Mouse (Mus musculus) layer of hippocampus, adult 9-10 months (tissue): ENCODE results near the gene Acyp2.
"Not testable (repeated sequence)": the region's sequence is repeated elsewhere in the genome, so short reads cannot be mapped to it uniquely, and the experiment has no call there.

Source experiments
- DNase-seq: peaks from one replicate; pipeline ENCODE4 v3.0.0; 2022; ENCODE audit warnings: low spot score

The Acyp2 gene

DNA sequence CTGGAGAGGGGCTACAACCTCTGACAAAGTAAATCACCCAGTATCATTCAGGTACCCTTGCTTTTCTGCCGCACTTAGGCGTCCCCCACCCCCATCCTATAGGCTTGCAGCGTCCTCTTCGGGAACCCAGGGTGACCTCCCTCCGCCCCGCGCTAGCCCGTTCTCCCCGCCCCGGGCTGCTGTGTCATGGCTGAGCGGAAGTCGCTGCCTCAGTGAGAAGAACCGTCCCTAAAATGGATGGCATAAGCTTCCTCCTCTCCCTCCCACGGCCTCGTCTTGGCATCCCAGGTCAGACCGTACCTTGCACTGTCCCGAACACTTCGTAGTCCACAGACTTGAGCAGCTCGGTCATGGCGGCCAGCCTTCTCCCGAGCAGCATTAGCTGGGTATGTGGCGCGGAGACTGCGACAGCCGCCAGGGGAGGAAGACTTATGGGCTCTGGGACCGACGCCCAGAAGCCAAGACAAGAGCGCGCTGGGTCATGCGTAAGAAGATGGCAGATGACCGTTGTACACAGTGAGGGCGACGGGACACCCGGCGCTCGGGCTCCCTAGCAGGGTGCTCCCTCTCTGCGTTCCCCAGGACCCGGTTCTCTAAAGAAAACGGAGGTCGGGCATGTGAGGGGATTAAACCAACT lies at the start of gene Acyp2:
Acyp2 (minus strand) TSS at position 587 of the 637 bp plus-strand sequence.
- DNase-seq: peak; percentile 78

DNA sequence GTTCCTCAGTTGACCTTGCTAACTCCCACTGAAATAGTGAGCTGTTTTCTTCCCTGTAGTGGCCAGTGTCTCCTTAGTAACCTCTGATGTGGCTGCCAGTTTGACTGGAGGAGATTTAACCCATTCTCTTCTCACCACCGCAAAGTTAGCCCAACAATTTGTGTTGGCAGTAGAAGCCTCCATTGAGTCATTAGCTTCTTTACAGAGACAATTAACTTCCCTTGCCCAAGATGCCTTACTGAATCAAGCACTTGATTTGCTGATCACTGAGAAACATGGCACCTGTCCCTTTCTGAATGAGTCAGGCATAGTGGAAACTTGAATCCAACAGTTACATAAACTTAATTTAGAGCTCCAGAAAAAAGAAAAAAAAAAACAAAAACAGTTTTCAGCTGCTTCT lies 40.0 kb upstream of the Acyp2 start:
- DNase-seq: no peak

DNA sequence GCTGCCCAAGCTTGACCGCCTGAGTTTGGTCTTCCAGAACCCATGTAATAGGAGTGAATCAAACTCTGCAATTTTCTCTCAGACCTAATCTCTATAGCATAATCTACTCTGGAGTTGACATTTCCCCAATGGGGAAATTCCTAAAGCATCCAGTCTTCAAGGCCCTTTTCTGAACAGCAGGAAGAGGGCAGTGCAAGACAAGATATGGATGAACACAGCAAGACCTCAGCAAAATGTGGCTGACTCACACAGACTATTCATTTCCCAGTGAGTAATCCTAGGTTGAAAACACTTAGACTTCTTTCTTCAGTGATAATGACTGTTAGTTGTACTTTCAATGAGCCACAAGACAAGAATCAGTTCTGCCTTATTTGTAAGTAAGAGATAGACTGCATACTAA lies 26.7 kb upstream of the Acyp2 start:
- peak; percentile 57 for DNase-seq

DNA sequence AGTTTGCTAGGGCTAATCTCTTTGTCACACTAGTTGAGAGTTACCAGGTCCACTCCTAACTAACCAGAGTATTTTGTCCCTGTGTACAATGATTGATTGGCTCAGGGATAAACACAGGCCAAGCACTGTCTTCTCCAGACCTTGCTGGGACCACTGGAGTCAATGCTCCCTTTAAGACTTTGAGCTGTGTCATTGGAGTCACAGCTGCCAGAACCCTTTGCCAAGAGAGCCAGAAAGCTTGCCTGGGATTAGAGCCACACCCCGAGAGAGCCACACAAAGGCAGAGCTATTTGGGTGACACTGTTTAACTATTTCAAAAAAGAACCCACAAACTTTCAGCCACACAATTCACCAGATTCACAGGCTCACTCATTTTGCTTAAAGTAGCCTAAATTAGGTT lies 23.3 kb upstream of the Acyp2 start:
- no peak for DNase-seq

DNA sequence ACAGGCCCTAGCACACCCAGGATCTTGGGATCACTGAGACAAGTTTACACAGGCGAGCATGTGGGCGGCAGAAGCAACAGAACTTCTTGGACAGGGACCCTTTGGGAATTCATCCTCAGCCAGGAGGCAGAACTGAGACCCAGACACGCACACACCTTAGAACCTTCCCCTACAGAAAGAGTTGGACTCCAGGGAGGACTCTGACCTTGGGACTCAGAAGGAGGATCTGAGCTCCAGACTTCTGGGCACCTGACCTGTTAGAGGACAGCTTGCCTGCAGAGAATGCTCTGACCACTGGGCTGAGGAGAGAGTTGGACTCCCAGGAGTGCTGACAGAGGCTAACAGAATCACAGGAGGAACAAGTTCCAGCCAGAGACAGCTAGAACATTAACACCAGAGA lies 13.6 kb upstream of the Acyp2 start:
- DNase-seq: no peak

DNA sequence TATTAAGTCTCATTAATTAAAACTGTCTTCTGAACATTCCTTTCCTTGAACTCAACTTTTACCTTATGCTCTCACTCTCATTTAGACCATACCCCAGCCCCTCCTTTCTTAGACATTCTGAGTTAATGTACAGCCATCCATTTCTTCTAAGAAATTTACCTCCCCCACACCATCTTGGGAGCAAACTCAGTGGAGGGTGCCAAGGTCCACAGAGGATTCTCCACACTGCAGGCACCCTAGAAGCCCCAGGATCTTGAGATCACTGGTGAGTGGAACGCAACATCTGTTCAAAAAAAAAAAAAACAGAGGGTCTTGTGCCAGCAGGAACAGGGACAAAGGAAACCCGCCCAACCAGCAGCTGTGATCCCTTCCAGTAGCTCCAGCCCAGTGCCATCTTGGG lies 13.2 kb upstream of the Acyp2 start:
- no peak for DNase-seq

DNA sequence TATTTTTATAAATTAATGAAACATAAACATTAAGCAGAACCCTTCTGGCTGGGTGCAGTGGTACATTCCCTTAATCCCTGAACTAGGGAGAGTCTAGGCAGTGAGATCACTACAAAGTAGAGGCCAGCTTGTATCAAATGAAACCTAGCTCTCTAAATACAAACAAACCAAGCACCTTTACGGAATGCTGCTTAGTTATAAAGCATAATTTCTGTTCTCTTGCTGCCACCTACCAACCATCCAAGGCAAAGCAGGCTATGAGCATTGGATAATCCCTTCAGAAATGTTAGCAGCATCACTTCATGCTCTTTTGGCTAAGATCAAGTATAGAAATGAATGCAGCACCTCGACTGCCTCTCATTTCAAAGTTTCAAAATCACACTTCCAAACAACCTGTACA lies 7.7 kb upstream of the Acyp2 start:
- DNase-seq: peak; percentile 45

DNA sequence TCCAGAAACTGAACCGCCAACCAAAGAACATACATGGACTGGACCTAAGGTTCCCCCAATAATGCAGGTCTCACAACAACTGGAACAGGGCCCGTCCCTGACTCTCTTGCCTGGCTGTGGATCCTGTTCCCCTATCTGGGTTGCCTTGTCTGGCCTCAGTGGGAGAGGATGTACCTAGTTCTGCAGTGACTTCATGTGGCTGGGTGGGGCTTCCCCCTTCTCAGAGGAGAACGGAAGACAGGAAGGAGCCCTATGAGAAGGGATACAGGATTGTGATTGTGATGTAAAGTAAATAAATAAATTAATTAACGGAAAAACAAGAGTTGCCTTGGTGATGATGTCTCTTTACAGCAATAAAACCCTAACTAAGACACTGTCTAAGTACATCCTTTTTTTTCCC lies 6.7 kb upstream of the Acyp2 start:
- DNase-seq: no peak

DNA sequence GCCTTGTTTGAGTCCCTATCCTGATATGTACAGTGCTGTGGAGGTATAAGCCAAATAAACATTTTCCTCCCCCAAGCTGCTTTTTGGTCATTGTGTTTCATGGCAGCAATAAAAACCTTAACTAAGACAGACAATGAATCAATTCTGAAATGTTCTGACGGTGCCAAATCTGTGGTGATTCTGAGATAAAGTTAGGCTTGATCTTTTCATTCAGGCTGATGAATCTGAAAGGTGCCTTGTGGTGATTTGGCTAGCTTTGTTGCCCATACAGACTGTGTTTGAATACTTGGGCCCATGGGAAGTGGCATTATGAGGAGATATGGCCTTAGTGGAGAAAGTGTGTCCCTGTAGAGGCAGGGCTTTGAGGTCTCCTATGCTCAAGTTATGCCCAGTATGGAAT lies 1.0 kb upstream of the Acyp2 start:
- DNase-seq: no peak

DNA sequence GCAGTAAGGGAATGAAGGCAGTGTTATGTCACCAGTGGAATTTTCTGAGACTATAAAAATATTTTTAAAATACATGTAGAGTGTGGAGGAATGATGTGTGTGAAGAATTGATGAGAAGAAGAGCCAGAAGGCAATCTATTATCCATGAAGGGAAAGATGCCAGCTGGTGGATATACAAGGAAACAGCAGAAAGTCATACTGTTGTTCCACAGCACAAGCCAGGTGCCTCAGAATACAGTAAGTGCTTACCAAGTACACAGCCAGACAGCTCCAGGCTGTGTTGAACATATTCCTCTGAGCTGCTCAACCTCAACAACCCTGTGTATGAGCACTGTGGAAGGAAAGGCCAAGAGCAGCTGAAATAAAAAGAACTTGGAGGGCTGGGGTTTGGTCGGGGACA lies 13.7 kb downstream of the Acyp2 start:
- DNase-seq: no peak

DNA sequence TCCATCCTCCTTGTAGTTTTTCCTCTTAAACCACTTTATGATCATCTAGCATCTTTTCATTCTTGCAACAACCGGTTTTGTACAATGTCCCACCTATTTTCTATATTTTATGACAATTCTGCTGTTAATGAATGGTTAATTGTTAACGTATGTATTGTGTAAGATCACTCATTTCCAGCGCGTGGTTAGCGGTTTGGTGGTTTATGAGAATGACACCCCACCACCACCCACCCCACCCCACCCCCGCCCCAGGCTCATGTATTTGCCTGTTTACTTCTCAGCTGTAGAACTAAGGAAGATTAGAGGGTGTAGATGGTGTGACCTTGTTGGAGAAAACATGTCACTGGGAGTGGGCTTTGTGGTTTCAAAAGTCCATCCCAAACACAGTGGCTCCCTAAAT lies 18.9 kb downstream of the Acyp2 start:
- no peak for DNase-seq

DNA sequence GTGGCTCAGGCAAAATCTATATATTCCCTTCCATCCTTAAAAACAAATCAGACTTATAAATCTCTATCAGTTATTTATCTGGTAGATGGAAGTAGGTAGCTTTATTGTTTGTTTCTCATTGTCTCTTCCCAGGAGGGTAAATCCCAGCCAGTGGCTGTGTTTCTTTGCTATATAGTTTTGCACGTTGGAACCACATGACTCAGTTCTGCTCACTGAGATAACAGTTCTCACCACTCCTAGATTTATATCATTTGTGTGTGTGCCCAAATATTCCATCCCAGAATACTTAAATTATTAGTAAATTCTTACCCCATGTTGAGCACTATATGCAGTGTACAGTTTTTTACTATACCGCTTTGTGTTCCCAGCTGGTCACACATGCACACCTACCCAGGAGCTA lies 26.2 kb downstream of the Acyp2 start:
- DNase-seq: no peak

DNA sequence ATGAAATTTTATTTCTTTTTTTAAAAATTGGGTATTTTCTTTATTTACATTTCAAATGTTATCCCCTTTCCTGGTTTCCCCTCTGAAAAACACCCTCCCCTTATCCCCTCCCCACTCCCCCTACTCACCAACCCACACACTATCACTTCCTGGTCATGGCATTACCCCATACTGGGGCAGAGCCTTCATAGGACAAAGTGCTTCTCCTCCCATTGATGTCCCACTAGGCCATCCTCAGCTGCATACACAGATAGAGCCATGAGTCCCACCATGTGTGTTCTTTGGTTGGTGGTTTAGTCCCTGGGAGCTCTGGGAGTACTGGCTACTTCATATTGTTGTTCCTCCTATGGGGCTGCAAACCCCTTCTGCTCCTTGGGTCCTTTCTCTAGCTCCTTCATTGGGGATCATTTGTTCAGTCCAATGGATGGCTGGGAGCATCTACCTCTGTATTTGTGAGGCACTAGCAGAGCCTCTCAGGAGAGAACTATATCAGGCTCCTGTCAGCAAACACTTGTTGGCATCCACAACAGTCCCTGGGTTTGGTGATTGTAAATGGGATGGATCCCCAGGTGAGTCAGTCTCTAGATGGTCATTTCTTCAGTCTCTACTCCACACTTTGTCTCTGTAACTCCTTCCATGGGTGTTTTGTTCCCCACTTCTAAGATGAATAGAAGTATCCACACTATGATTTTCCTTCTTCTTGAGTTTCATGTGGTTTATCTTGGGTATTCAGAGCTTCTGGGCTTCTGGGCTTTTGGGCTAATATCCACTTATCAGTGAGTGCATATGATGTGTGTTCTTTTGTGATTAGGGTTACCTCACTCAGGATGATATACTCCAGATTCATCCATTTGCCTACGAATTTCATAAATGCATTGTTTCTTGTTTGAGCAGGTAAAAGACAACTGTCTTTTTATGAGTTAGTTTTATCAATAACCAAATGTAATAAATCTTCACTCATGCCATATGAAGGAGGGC lies 27.7 kb downstream of the Acyp2 start:
- DNase-seq: not testable (repeated sequence)

DNA sequence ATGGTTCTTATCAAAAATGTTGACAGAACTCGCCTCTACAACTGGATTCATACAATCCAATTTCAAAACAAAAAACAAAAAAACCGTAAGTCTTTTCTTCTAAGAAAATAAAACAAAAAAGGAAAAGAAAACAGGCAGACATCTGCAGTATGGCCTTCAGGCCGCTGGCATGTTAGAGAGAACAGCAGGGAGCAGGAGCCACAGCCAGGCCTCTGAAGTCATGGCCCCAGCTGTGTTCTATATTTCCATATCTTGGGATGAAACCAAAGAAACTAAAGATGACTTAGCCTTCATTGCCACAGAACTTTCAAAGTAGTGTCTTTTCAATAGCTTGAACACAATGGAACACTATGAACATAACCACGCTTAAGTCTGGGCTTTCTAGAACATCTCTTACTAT lies 31.2 kb downstream of the Acyp2 start:
- DNase-seq: no peak

DNA sequence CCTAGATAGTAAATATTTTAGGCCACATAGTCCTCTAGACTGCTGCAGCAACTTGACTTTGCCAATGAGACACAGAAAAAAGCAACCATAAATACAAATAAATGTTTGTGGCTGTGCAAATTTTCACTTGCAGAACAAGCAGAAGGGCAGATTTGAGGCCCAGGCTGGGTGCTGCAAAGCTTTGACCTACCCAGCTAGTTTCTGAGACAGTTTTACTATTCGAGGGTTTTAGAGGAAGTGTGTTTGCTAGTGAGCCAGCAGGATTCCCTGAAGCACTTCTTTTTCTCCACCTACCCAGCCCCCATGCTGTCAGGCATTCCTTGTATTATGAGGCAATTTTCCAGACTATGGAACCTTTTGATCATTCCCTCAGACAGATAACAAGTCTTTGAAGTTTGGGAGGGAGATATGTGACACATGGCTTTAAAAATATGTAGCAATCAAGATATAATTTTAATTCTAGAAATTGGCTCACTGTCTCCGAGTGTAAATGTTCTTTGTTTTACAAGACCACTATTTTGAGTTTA lies 31.8 kb downstream of the Acyp2 start:
- DNase-seq: no peak

DNA sequence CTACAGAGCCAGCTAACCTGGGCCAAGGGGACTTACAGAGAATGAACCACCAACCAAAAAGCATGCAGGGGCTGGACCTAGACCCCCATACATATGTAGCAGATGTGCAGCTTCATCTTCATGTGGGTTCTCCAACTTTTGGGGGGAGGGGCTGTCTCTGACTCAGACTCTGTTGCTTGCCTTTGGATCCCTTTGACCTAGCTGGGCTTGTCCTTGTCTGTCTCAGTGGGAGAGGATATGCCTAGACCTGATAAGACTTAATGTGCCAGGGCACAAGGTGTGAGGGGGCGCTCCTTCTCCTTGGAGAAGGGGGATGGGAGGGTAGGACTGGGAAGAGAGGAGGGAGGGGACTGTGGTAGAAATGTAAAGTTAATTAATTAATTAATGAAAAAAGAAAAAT lies 33.4 kb downstream of the Acyp2 start:
- DNase-seq: no peak

DNA sequence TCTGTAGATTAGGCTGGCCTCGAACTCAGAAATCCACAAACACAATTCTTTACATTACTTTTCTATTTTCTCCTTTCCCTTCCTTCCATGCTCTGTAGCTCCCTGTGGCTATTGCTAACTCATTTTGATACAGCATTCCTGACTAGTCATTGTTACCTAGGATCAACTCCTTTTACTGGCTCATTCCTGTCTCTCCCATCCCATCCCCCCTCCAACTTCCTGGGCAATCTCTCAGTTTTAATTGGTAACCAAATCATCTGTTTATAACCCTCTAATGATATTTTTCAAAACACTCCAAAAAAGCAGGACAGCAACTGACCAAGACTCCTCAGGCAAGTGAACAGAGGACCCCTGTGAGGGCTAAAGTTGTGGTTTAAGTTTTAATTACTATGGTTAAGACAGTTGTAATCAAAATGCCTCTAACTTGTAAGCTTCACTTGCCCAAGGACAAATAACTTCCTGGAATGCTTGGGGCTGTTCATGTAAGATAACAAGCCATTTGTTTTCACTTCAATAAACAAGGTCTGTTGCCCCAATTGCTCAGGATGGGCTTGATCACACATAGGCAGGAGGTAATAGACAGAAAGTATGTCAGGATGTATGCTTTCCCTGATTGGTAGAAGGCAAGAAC lies 35.4 kb downstream of the Acyp2 start:
- DNase-seq: no peak

DNA sequence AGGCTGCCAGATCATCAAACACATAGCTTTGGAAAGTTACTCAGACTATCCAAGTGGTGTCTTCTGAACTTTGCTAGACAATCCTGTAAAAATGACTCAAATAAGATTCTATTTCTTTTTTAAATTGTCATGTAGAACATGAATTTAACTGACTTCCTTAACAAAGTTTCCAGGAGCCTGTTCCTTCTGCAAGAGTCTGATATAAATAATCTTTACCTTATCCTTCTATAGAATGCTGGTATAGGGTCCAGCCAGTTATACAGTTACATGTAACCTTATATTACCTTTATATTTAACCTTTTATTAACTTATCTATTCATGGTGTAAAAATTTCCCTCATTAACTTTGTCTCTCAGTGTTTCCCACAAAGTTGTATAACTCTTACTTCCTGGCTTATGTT lies 36.7 kb downstream of the Acyp2 start:
- DNase-seq: no peak

DNA sequence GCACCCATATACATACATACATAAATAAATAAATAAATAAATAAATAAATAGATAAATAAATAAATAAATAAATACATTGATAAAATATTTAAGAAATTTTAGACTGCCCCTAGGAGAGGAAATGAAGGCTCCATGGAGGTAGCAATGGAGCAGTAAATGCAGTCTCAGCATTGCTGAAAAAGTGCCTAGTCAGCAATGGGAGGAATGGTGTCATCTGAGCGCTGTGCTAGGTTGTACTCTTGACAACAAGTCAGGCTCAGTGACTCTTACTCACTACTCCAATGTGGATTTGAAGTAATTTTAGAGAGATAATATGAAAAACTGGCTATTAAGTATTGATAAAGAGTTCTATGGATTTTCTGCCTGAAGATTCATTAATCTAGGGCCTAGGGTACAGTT lies 40.1 kb downstream of the Acyp2 start:
- DNase-seq: no peak

DNA sequence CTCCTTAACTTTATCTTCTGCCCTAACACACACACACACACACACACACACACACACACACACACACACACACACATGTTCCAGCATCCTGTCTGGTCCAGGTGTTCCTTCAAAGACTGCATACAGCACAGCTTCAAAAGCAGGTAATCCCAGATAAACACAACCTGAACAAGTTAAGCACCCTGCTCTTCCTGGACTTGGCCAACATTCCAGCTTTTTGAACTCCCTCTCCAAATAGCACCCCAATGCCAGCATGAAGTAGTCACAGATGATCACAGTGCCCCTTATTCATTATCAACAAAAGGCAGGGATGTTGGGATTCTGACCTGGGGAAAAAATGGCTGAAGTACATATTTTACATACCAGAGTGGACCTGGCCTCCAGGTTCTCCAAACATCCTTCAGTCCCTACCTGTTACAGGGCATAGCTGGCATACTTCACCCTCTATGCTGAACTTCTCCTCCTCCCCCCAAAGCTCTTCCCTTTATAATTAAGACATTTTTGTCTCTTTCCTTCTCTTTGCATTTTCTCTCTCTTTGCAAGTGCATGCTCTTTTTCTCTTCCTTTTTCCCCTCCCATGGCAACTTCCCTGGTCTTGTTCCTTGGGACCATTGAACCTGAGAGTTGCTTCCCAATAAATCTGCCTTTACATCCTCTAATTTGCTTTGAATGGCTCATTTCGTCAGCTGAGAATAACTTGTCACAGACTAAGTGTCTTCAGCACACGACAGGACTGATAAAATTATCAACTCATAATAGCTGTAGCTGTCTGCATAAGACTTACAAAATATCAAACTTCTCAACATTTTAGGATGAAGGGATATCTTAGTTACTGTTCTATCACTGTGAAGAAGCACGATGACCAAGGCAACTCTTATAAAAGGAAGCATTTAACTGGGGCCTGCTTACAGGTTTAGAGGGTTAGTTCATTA lies 41.5 kb downstream of the Acyp2 start:
- DNase-seq: no peak

DNA sequence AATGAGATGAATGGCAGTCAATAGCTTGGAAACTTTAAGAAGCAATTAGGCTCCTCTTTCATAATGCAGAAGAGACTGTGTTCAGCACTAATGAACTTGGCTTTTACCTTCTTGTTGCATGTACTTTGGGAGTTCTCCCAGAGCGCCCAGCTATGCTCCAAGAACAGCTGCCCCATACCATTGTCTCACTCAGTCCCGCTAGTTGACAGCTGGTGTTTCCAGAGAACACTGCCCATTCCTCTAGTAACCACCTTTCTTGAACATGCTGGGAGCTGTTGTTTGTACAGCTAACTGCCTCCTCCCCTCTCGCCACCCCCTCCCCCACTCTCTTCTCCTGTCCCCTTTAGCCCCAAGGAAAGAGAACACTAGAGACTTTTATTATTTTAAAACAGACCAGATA lies 52.1 kb downstream of the Acyp2 start:
- DNase-seq: no peak

DNA sequence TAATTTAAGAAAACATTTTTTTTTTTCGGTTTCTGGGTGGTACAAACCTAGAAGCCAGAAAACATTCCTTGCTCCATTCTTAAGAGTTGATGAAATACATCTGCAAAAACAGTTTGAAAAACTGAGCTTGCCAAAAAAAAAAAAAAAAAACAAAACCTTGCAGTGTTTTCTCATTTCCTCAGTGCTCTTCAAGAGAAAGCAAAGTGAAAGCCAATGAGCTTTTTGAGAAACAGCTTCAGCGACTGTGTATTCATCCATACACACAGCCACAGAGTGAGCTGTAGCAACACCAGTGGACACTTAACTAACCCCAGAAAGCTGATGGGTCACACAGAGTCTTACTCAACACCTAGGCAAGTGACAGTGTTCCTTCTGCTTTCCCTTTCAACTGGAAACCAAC lies 69.4 kb downstream of the Acyp2 start:
- no peak for DNase-seq
